Mouse (Mus musculus) ES-Bruce4 (cell line): ENCODE measurements at regions not wholly inside any gene's neighbourhood (a gene's known extent, or its start where the extent isn't known, plus 50 kb on each side); places are given as distances from the start of the nearest gene placed in this dataset.

ENCODE experiments used
- H3K27ac ChIP-seq: 2 replicates; pipeline ENCODE4 v1.5.1; 2012; ENCODE audit warnings: low read length, inconsistent platforms; ENCODE audit not compliant: insufficient read depth
- H3K27me3 ChIP-seq: 2 replicates; pipeline ENCODE4 v1.6.1; 2012; ENCODE audit warnings: mild to moderate bottlenecking, low read length, inconsistent platforms; ENCODE audit not compliant: control insufficient read depth, poor library complexity, insufficient read depth, severe bottlenecking
- H3K36me3 ChIP-seq: 2 replicates; pipeline ENCODE4 v1.6.1; 2012; ENCODE audit warnings: inconsistent platforms, mild to moderate bottlenecking, low read length, moderate library complexity; ENCODE audit not compliant: control insufficient read depth, poor library complexity, insufficient read depth, severe bottlenecking
- H3K4me1 ChIP-seq: one replicate; pipeline ENCODE4 v1.8.1; 2011; ENCODE audit warnings: low read length; ENCODE audit not compliant: control insufficient read depth, insufficient read depth
- H3K4me3 ChIP-seq: 2 replicates; pipeline ENCODE4 v1.5.1; 2011; ENCODE audit warnings: low read depth, mild to moderate bottlenecking, low read length
- H3K9ac ChIP-seq: 2 replicates; pipeline ENCODE4 v1.6.1; 2012; ENCODE audit warnings: low read depth, mild to moderate bottlenecking, inconsistent platforms; ENCODE audit not compliant: poor library complexity, severe bottlenecking
- H3K9me3 ChIP-seq: replicated peaks from 2 replicates; pipeline ENCODE4 v1.6.1; 2012; ENCODE audit warnings: mild to moderate bottlenecking, low read length, inconsistent platforms; ENCODE audit not compliant: control insufficient read depth, poor library complexity, insufficient read depth, severe bottlenecking
- CTCF ChIP-seq: IDR thresholded peaks from one replicate; pipeline ENCODE4 v1.8.1; 2011; ENCODE audit warnings: low read depth, low read length
- EP300 ChIP-seq: IDR thresholded peaks from 2 replicates; pipeline ENCODE4 v1.6.1; 2011; ENCODE audit warnings: low read depth, low read length; ENCODE audit not compliant: insufficient read depth
- POLR2A ChIP-seq: IDR thresholded peaks from one replicate; pipeline ENCODE4 v1.8.1; 2011; ENCODE audit warnings: low read length; ENCODE audit not compliant: insufficient read depth

GRCm38 (mm10) chr3:139135371-139135770, 60.4 kb upstream of the Rap1gds1 start:
- Histone ChIP-seq H3K4me3 (no peak overlapping the region), H3K27ac (no peak overlapping the region), H3K9me3 (no peaks in the 10 kb centered on the region), H3K9ac (no peak overlapping the region), H3K36me3 (no peaks in the 10 kb centered on the region), H3K4me1 (no peaks in the 10 kb centered on the region), H3K27me3 (no peaks in the 10 kb centered on the region)
- TF ChIP-seq CTCF: no peak
- no peak for TF ChIP-seq EP300
- no peak for TF ChIP-seq POLR2A

GRCm38 (mm10) chr3:139136044-139136443, 61.0 kb upstream of the Rap1gds1 start:
- H3K9ac ChIP-seq: no peak overlapping the region
- no peaks in the 10 kb centered on the region for H3K4me1 ChIP-seq
- no peak for TF ChIP-seq EP300
- no peak for TF ChIP-seq POLR2A
- TF ChIP-seq CTCF: no peak
- no peak overlapping the region for H3K4me3 ChIP-seq
- no peaks in the 10 kb centered on the region for H3K36me3 ChIP-seq
- H3K27ac ChIP-seq: no peak overlapping the region
- no peaks in the 10 kb centered on the region for H3K27me3 ChIP-seq
- no peaks in the 10 kb centered on the region for H3K9me3 ChIP-seq

- no peak overlapping the region for H3K9ac ChIP-seq
- H3K4me1 ChIP-seq: no peaks in the 10 kb centered on the region
- H3K9me3 ChIP-seq: no peaks in the 10 kb centered on the region
- H3K4me3 ChIP-seq: no peak overlapping the region
- H3K27me3 ChIP-seq: no peaks in the 10 kb centered on the region
- H3K36me3 ChIP-seq: no peaks in the 10 kb centered on the region
- TF ChIP-seq POLR2A (no peak), CTCF (peak; percentile 44)
- H3K27ac ChIP-seq: no peak overlapping the region
Observed at GRCm38 (mm10) chr3:139152654-139153053, 52.8 kb upstream of the Stpg2 start.

GRCm38 (mm10) chr3:139154294-139154693, 51.2 kb upstream of the Stpg2 start:
- Histone ChIP-seq H3K4me1 (no peaks in the 10 kb centered on the region), H3K27ac (no peak overlapping the region), H3K27me3 (no peaks in the 10 kb centered on the region), H3K36me3 (no peaks in the 10 kb centered on the region), H3K9me3 (no peaks in the 10 kb centered on the region), H3K9ac (no peak overlapping the region), H3K4me3 (no peak overlapping the region)
- TF ChIP-seq POLR2A (no peak), CTCF (no peak), EP300 (no peak)
